Mouse (Mus musculus) large intestine, adult 2 months (tissue): ENCODE measurements around the gene Ap5b1. TPM values are rescaled to one million over a fixed set of nuclear protein-coding genes. Genes with fewer than 3 reads are reported as not detected.

Experiments used
- DNase-seq: peaks from one replicate; pipeline ENCODE4 v3.0.0-alpha.2; 2012; ENCODE audit warnings: low read depth, low spot score
- WGBS: fragments of 180-500 bp; shearing (Covaris S2); methylation state at CpG from one replicate; pipeline ENCODE4 v1.1.7; 2018; 5-methylcytosine and 5-hydroxymethylcytosine counted together
- polyA plus RNA-seq: library from polyadenylated mRNA; depleted of rRNA; stranded (reverse); fragments of >200 nt; gene quantifications from 2 replicates; pipeline ENCODE4 v1.2.3, GENCODE M21; 2012

Gene Ap5b1
- polyA plus RNA-seq, 1 experiment, result 11.9 TPM

DNA sequence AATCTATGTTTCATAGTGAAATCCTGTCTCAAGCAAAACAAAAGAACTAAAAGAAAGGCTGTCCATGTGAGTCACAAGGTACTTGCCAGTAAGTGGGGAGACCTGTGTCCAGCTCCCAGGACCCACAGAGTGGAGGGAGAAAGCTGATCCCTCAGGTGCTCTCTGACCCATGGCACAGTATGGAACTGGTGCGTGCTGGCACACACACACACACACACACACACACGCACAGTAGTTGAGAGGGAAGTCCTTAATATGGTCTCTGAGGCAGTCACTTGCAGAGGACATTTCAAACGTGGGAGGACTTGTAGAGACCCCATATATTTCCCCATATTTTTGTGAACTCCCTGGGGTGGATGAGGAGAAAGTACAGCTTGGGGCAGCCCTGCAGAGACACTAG is 5.9 kb upstream of the Ap5b1 start:
- WGBS, result 23% methylated on average over 3 of the region's 3 CpGs
- no peak for DNase-seq

DNA sequence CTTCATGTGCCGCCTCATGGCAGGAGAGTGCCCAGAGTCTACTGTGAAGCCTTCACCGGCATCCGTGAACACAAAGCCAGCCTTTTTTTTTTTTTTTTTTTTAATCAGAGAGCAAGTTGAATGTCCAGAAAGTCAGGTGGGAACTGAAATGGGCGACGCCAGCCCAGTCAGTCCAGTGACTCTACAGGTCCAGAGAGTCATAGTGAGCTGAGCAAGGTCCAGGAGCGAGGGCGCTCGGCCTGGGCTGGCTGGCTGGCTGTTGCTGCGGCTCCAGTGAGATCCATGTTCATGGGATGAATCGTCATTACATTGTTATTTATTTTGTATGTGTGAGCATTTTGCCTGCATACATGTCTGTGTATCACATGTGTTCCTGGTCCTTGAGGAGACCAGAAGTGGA is 5.0 kb upstream of the Ap5b1 start:
- WGBS, result 95% methylated on average over 10 of the region's 10 CpGs
- no peak for DNase-seq

DNA sequence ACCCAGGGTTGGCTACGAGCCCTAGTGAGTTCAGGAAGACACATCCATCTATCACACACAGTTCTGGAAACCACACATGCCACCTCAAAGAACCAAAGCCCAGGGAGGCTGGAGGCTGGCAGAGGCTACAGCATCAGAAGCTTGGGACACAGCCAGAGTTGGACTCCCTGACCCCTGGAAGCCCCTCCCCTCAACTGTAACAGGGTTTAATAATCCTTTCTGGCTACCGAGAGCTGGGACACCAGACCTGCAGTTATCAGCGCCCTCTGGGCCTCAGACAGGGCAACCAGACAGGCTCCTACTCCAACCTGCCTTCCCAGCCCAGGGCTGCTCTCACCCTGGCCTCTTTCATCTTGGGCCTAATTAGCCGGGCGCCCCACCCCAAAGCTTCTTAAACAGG is 1.5 kb upstream of the Ap5b1 start:
- 74% methylated on average over 5 of the region's 5 CpGs for WGBS
- no peak for DNase-seq

DNA sequence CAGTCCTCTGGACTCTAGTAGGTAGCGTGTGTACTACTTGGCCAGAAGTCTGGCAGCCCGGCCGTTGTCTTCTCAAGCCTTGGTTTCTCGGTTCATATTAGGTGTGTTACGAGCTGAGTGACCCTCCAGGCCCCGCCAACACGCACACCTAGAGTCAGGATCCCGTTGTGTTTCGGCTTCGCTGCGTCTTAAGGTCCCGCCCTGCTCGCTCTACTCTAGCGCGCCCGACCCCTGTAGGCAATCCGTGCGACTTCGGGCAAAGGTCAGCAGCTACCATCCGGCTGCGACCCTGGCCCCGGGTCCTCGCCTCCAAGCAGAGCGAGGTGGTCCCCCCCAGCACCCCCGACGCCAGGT is 668 bp upstream of the Ap5b1 start:
- DNase-seq, result no peak
- 2% methylated on average over 26 of the region's 26 CpGs for WGBS

DNA sequence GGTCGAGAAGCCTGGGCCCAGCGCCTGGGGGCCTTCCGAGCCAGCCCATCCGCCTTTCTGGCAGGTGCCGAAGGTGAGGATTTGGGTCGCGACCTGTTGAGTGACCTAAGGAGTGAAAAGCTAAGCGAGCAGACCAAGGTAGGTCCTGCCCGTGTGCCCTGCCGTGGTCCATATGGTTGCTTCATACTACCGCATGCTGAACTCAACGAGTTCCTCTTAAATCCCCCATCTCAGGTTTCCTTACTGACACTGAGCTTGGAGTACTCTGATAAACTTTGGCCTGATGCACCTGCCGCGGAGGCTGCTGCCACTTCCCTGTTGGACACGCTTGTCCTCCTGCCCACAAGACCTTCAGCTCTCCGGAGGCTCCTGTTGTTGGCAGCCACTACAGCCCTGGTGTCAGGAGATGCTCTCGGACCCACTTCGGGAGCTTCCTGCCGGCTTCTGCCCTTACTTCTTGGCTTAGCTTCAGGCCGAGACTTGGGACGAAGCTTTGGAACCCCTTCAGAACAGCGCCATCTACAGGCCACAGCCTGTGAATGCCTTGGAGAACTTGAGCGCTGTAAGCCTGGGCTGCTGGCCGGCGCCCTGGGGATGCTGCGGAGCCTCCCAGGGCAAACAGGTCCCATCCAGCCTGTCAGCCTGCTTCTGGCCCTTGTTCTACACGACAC is 780 bp downstream of the Ap5b1 start:
- WGBS, result 3% methylated on average over 27 of the region's 27 CpGs
- no peak for DNase-seq

DNA sequence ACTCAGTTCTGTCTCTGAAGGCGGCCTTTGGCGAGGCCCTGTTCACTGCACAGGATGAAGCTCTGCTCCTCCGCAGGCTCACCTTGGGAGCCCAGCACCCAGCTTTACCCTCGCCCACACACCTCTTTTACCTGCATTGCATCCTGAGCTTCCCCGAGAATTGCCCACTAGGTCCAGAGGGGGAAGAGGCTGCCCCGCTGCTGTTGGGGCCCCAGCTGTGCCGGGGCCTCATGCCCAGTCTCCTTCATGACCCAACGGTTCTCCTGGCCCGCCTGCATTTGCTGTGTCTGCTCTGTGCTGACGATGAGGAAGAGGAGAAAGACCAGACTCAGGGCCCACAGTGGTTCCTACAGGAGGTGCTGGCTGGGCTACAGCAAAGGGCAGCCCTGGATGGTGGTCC is 1.7 kb downstream of the Ap5b1 start:
- 90% methylated on average over 10 of the region's 10 CpGs for WGBS
- no peak for DNase-seq

DNA sequence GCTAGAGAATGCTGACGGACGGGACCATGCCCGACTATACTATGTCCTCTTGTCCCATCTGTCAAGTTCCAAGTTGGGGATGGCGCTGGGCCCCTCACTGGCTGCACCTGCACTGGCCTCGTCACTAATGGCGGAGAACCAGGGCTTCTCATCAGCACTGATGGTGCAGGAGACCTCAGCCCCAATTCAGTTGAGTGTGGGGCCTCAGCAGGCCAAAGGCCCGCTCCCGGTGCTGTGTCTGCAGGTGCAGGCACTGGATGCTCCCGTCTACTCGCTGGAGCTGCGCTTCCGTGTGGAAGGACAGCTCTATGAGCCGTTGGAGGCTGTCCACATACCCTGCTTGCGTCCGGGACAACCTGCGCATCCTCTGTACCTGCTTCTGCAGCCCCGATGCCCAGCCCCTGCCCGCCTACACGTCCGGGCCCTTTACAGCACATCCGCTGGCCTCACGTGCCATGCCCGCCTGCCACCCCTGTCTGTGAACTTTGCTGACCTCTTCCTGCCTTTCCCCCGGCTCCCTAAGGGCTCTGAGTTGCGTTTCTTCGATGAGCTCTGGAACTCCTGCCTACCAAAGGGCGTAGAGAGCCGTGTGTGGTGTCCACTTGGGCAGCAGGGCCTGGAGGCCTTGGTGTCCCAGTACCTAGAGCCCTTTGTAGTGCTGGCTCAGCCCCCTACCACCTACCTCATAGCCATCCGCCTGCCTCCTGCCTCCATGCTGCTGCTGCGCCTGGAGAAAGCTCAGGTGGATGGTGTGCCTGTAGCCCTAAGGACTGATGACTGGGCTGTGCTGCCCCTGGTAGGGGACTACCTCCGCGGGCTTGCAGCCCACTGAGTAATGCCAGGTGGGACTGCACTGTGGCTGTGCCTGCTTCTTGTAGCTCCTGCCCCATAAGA is 2.8 kb downstream of the Ap5b1 start:
- 95% methylated on average over 32 of the region's 32 CpGs for WGBS
- DNase-seq, result no peak

DNA sequence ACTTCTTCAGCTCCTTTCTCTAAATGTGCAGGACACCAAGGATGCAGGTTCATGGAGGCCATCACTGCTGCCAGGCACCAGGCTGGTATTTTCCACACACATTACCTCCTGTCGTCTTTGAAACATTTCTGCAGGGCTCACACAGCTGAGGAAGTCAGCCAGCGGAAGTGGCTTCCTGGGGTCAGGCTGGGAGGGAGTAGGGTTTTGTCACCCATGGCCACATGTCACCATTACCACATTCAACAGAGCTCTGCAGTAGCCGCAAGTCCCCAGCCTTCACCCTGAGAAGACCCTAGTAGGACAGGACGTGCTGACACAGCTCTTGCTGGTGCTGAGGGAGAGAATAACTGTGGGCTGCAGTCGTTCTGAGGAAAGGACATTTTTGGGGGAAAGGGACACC is 4.0 kb downstream of the Ap5b1 start:
- no peak for DNase-seq
- WGBS, result 79% methylated on average over 5 of the region's 5 CpGs

DNA sequence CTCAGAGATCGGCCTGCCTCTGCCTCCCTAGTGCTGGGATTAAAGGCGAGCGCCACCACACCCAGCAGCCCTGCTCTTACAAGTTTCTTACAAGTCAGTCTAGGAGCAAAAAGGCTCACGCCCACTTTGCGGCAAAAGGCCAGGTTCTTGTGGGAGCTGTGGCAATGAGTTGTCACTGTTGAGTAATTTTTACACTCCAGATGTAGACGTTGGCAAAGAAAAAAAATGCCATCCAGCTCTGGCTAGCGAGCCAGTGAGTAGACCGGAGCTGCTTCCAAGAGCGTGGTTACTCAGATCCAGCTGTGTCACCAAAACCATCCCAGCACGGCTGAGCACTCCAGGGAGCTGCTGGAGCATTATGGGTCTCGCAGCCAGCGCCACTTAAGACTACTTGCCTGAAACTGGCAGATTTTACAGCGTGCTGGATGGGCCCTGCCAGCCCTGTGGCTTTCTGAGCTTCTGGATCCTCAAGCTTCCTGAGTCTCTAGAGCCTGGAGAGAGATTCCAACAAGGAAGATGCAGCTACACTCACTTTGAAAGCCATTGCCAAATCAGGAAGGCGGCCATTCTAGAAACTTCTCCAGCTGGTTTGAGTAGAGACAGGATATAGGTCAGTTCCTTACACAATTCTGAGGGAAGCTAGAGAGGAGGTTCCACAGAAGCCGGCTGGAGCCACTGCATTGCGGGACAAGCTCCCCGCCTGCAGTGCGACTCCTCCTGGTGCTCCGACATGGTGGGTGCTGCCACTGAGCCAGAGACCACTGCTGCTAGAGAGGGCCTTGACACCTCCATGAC is 4.7 kb downstream of the Ap5b1 start:
- 81% methylated on average over 19 of the region's 19 CpGs for WGBS
- no peak for DNase-seq

DNA sequence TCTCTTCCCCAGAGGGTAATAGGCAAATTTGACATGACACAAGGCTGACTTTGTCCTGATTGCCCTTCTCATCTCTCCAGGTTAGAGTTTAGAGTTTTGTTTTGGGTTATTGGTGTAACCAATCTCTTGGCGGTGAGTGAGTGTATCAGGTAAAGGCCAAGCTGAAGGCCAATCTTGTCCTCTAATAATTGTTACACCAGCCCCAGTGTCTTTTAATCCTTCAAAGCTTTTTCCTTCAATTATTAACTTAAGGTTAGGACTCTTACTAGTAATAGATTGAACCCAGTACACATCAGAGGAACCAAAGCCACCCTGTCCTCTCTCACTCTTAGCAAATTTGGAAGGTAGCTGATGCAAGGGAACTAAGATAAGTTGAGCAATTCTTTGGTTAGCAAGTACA is 7.5 kb downstream of the Ap5b1 start:
- WGBS, result 95% methylated on average over 1 of the region's 1 CpGs
- DNase-seq, result no peak

DNA sequence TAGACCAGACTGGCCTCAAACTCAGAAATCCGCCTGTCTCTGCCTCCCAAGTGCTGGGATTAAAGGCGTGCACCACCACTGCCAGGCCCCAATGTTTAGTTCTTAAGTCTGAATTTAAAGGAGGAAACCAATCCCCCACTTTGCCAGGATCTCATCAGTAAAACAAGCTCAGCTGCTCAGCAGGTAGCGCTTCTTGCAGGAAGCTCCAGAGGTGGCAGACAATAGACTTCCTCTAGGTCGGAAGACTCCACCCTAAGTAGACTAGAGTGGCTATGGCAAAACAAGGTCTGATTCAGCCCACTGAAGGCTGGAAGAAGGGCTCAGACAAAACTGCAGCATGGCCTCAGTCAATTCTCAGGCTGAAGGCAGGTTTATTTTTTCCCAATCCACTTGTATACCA is 12.1 kb downstream of the Ap5b1 start:
- DNase-seq, result no peak
- WGBS, result 78% methylated on average over 4 of the region's 4 CpGs

DNA sequence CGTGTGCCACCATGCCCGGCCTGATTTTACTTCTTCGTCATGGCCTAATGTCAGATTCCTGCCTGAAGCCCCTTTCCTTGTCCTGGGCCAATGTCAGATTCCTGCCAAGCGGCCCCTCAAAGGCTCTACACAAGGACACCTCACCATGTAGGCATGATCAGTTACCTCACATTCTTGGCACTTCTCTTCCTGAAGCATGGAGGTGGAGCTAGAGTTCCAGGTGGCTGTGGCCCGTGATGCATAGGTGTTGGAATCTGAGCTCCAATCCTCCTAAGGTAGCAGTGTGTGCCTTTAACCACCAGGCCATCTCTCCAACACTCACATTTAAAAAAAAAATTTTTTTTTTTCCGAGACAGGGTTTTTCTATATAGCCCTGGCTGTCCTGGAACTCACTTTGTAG is 13.0 kb downstream of the Ap5b1 start:
- DNase-seq, result no peak
- 85% methylated on average over 6 of the region's 6 CpGs for WGBS

DNA sequence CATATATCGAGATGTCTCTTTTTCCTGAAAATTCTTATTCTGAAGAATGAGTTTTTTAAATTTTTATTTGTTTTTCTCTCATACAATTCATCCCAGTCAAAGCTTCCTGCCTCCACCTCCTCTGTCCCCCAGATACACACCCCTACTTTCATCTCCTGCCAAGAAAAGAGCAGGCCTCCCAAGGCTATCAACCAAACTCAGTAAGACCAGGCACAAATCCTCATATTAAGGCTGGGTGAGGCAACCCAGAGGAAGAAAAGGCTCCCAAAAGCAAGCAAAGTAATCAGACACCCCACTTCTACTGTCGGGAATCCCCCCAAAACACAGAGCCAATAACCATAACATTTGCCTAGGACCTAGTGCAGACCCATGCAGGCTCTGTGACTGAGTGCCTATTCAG is 14.2 kb downstream of the Ap5b1 start:
- no peak for DNase-seq
- WGBS, result 54% methylated on average over 2 of the region's 2 CpGs

DNA sequence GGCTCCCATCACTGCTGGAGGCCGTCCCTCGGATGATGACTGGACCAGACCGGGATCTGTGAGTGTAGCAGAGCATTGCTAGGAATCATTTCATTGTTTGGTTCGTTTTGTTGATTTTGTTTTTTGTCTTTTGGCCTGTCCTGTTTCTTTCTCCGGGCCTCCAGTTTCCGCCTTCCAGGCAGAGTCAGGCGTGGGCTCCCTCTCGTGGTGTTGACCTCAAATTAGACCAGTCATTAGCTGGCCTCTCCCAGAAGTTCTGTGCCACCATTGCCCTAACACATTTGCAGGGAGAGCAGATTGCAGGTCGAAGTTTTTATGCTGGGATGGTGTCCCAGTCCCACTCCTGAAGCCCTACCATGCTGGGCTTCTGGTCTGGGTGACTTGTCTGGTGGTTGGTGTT is 21.3 kb downstream of the Ap5b1 start:
- 55% methylated on average over 9 of the region's 9 CpGs for WGBS
- DNase-seq, result no peak

DNA sequence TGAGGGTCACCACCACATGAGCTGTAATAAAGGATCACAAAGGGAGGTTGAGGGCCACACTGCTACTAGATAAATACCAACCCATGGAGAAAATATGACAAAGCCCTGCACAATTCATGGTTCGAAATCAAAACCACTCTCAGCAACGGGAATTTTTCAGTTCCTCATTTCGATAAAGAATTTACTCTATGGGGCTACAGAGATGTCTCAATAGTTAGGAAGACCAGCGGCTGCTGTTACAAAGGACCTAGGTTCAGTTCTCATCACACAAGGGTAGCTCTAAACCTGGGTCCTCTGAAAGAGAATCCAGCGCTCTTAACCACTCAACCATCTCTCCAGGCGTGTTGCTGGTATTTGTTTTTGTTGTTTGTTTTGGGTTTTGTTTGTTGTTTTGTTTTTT is 24.1 kb downstream of the Ap5b1 start:
- DNase-seq, result no peak
- WGBS, result 83% methylated on average over 6 of the region's 6 CpGs

DNA sequence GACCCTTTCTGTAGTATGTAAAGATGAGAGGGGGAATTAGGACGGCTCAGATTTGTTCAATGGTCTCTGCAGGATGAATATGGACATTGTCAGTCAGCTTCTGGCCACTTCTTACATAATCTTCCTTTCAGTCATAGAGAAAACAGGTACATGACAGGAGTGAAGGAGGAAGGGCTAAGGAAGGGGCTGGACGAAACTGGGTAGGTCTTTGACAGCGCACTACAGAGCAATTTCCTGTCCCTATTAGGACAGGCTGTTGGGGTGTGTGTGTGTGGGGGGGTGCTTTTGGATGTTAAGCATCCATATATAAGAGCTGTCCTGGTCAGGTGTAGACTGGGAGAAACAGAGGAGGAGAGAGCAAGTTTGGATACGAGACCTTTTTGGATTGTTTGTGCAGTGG is 31.4 kb downstream of the Ap5b1 start:
- WGBS, result 77% methylated on average over 4 of the region's 4 CpGs

DNA sequence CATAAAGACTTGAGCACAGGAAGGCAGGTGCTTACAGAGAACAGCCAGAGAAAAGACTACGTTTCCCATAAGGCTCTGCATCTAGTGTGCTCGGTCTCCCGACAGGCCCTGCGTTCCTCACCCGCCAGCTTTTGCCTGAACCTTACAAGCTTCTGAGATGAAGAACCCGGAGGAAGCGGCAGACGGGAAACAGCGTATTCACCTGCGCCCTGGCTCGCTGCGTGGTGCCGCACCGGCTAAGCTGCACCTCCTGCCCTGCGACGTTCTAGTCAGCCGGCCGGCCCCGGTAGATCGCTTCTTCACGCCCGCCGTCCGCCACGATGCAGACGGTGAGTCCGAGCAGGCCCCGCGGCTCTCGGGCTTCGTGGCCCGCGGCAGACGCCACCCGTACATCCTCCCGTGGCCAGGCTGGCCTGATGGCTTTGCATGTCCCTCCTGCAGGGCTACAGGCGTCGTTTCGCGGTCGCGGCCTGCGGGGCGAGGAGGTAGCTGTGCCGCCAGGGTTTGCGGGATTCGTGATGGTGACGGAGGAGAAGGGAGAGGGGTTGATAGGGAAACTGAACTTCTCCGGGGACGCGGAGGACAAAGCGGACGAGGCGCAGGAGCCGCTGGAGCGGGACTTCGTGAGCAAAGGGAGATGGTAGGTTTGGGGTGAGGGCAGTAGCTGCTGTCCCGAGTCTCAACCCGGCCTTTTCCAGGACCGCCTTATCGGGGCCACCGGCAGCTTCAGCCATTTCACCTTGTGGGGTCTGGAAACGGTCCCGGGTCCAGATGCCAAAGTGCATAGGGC is 34.1 kb downstream of the Ap5b1 start, which contains the start of gene Rnaseh2c:
Rnaseh2c (plus strand) TSS at position 122 of the 790 bp plus-strand sequence.
- WGBS, result under 1% methylated on average over 64 of the region's 64 CpGs
- peak; percentile 58 for DNase-seq

More for the DNA sequence above, 31.4 kb downstream of the Ap5b1 start:
- DNase-seq, result no peak

DNA sequence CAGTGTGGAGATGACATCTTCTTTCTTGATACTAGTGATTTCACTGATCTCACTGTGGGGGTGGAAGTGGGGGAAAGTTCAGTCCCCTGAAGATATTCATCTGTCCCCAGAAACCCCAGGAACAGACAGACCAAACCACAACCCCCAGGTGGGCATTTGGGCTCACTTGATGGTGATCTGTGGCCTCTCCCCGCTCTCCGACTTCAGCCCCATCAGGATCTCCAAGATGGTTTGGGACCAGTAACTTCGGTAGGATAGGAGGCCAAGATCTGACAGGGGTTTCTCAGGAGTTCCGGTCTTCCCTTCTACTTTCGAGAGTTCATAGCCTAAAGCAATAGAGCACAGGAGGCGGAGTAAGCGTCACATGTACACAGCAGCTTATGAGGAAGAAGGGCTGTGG is 35.8 kb downstream of the Ap5b1 start:
- 86% methylated on average over 7 of the region's 7 CpGs for WGBS
- no peak for DNase-seq

DNA sequence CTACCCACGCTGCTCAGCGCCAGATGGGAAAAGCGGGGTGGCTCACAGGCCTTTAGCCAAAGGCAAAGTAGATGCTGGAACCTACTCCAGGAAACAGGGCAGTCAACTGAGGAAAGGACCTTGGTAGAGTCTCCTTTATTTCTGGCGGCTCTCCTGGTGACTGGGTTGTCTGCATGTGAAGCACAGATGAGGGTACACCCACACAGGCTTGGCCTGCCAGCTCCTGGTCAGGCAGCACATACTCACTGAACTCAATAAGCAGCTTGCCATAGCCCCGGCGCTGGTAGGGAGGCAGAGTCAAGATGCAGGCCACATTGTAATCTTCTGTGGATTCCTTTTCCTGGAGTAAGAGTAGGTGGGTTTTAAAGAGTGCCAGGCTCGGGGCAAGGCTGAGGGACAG is 37.3 kb downstream of the Ap5b1 start:
- WGBS, result 91% methylated on average over 7 of the region's 7 CpGs
- no peak for DNase-seq

DNA sequence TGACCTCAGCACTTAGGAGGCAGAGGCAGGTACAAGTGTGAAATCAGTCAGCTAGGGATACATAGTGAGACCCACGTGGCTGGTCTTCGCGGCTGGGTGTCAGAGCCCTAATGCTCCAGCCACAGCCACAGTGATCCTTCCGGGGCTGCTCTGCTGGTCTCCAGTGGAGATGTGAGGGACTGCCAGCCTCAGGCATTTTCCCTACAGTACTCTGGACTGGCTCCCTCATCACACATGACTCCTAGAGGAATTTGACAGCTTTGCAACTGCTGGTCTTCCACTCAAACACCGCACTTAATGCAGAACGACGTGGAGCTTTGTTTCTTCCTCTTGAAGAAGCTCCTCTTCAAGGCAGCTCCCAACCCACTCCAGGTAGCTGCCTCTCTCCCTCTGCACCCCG is 38.4 kb downstream of the Ap5b1 start:
- DNase-seq, result no peak
- 86% methylated on average over 8 of the region's 8 CpGs for WGBS
